Mouse (Mus musculus): Measurements from ENCODE around the gene Mndal. TPM values are rescaled to one million over a fixed set of nuclear protein-coding genes. Genes with fewer than 3 reads are reported as not detected.
"Not testable (repeated sequence)": the region's sequence is repeated elsewhere in the genome, so short reads cannot be mapped to it uniquely, and the experiment has no call there.

Mndal gene
- total and polyA plus RNA-seq, 3 experiments: 56.8 to 175 (median 107) TPM

DNA sequence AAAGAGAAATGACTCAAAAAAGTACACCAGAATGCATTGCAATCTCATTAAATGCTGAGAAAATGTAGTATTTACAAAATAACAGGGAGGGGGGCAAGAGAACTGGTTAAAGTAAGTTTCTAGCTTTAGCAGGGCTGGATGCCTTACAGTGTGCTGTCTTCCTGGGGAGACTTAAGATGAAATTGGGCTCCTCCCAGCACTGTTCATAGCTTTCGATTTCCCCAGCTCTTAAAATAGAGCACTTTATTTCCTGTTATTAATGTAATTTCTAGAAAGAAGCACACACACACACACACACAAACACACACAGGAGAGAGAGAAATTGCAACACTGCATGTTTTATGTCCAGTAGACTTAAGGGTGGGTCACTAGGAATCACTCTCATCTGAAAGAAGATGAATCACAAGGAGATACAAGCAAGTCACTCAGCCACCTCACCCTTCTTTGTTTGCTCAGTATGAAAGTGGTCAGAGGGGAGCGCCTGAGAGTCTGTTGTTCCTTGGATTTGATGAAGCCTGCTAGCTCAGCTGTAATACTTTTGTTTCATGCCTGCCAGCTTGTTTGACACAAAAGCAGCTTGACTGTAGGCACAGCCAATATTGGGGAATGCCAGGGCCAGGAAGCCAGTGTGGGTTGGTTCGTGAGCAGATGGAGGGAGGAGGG lies 62.2 kb downstream of the Mndal start:
- Histone ChIP-seq H3K4me2 (ENCODE audit: insufficient read depth, low read depth, poor library complexity, severe bottlenecking) (peak overlapping the region; percentile 88), H3K4me1 (ENCODE audit: control insufficient read depth in 1 of 2, insufficient read depth in 2 of 2) (peaks cover 0 to 11% of the 10 kb centered on the region in 2 experiments; a peak in 1 of 4 replicates), H3K4me3 (replicated peaks in 1 of 3; ENCODE audit: low read depth in 2 of 3, low read length in 2 of 3, poor library complexity in 1 of 3) (peak overlapping the region in 2 of 3 experiments; percentile 20 to 75), H3K27ac (ENCODE audit: insufficient read depth, low read depth) (peak overlapping the region; percentile 68; the same call in 1 of the 2 replicates), H3K9ac (ENCODE audit: insufficient read depth, low read depth) (peak overlapping the region; percentile 94)
- H3K27me3 ChIP-seq (replicated peaks); H3K36me3 ChIP-seq (replicated peaks in 1 of 2; ENCODE audit: control insufficient read depth in 1 of 2, insufficient read depth in 1 of 2, low read length in 1 of 2); dilution Hi-C loops (cut with MboI; ENCODE audit: extremely low pct_ligation_motif_present, extremely low pct_unique_long_range_greater_than_20kb, low sequenced_read_pairs); H3K79me2 ChIP-seq (replicated peaks; ENCODE audit: control insufficient read depth, extremely low read depth, insufficient read depth, poor library complexity, severe bottlenecking); H3K9me3 ChIP-seq (replicated peaks; ENCODE audit: low read length); in situ Hi-C loops (cut with MboI; ENCODE audit: low pct_ligation_motif_present, low pct_unique_long_range_greater_than_20kb, low sequenced_read_pairs): not testable (repeated sequence)
- TF ChIP-seq ETS1 (conservative IDR thresholded peaks at IDR 0.05; ENCODE audit: low read depth, low read length) (0 out of 2 replicates have a peak, but pooled peaks have one; percentile 11), TBP (conservative IDR thresholded peaks at IDR 0.05; ENCODE audit: low read depth, low read length) (0 out of 2 replicates have a peak, but pooled peaks have one; percentile 27)
- peak; percentile 21 for DNase-seq (ENCODE audit: extremely low read depth)

- Histone ChIP-seq H3K27ac (ENCODE audit: insufficient read depth, low read depth) (peak overlapping the region; percentile 46), H3K4me2 (ENCODE audit: insufficient read depth, low read depth, poor library complexity, severe bottlenecking) (peak overlapping the region; percentile 75; the same call in 1 of the 2 replicates), H3K9ac (ENCODE audit: insufficient read depth, low read depth) (peak overlapping the region; percentile 94), H3K4me1 (ENCODE audit: control insufficient read depth in 1 of 2, insufficient read depth in 2 of 2) (peaks cover 0 to 11% of the 10 kb centered on the region in 2 experiments; a peak in 1 of 4 replicates), H3K4me3 (replicated peaks in 1 of 3; ENCODE audit: low read depth in 2 of 3, low read length in 2 of 3, poor library complexity in 1 of 3) (peak overlapping the region; percentile 47 to 75 (median 66))
- H3K79me2 ChIP-seq (replicated peaks; ENCODE audit: control insufficient read depth, extremely low read depth, insufficient read depth, poor library complexity, severe bottlenecking); H3K9me3 ChIP-seq (replicated peaks; ENCODE audit: low read length); H3K36me3 ChIP-seq (replicated peaks in 1 of 2; ENCODE audit: control insufficient read depth in 1 of 2, insufficient read depth in 1 of 2, low read length in 1 of 2); in situ Hi-C loops (cut with MboI; ENCODE audit: low pct_ligation_motif_present, low pct_unique_long_range_greater_than_20kb, low sequenced_read_pairs); dilution Hi-C loops (cut with MboI; ENCODE audit: extremely low pct_ligation_motif_present, extremely low pct_unique_long_range_greater_than_20kb, low sequenced_read_pairs); H3K27me3 ChIP-seq (replicated peaks): not testable (repeated sequence)
- peak; percentile 84 for TF ChIP-seq CHD1 (IDR thresholded peaks at IDR 0.05; ENCODE audit: low read depth, low read length)
- TF ChIP-seq TCF12 (IDR thresholded peaks at IDR 0.05; ENCODE audit: low read depth, low read length): 0 out of 2 replicates have a peak, but pooled peaks have one; percentile 35
- TF ChIP-seq MXI1 (IDR thresholded peaks at IDR 0.05; ENCODE audit: low read depth, low read length): peak; percentile 51; the same call in 1 of the 2 replicates
- 0 out of 2 replicates have a peak, but pooled peaks have one; percentile 11 for TF ChIP-seq ETS1 (conservative IDR thresholded peaks at IDR 0.05; ENCODE audit: low read depth, low read length)
- 0 out of 2 replicates have a peak, but pooled peaks have one; percentile 24 for TF ChIP-seq IRF4 (IDR thresholded peaks at IDR 0.05; ENCODE audit: low read depth, low read length)
- 0 out of 2 replicates have a peak, but pooled peaks have one; percentile 15 for TF ChIP-seq MAX (IDR thresholded peaks at IDR 0.05; ENCODE audit: low read length)
- TF ChIP-seq NELFE (IDR thresholded peaks at IDR 0.05; ENCODE audit: low read depth, low read length): 0 out of 2 replicates have a peak, but pooled peaks have one; percentile 24
- peak; percentile 67; the same call in 1 of the 2 replicates for TF ChIP-seq MYC (IDR thresholded peaks at IDR 0.05; ENCODE audit: low read depth, low read length)
- TF ChIP-seq EP300 (IDR thresholded peaks at IDR 0.05; ENCODE audit: low read length): peak; percentile 57; the same call in 1 of the 2 replicates
- peak; percentile 81 for TF ChIP-seq SIN3A (IDR thresholded peaks at IDR 0.05; ENCODE audit: low read length)
- peak; percentile 25 for DNase-seq (ENCODE audit: extremely low read depth)
Observed at GRCm38 (mm10) chr1:173879225-173879987, 62.9 kb downstream of the Mndal start.
